Mouse (Mus musculus) erythroblast, embryonic 14.5 days (primary cell): ENCODE results near the gene Srsf3.

Experiments used
- GATA1 ChIP-seq: IDR thresholded peaks from 2 replicates; pipeline ENCODE4 v1.6.1; 2012; ENCODE audit warnings: low read length, inconsistent platforms, mixed read lengths
- TAL1 ChIP-seq: IDR thresholded peaks from 3 replicates; pipeline ENCODE4 v1.6.1; 2012; ENCODE audit warnings: low read length, inconsistent platforms, mixed read lengths

DNA sequence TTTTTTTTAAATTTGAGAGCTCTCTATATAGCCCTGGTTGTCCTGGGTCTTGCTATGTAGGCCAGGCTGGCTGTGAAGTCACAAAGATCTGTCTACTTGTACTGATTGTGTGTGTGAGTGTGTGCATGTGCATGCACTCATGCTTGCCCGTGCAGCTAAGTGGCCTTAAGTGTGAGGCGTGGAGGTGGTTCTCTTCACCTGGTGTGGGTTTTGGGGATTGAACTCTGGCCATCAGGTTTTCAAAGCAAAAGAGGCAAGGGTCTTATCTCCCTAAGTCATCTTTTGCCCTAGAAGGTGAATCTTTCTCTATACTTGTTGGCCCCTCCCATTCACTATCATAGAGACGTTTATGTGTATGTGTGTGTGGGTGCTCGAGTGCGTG is 17.1 kb downstream of the Srsf3 start:
- no peak for TF ChIP-seq GATA1
- no peak for TF ChIP-seq TAL1
